Mouse (Mus musculus) heart, embryonic 11.5 days (tissue): ENCODE results near the gene Ppp4r4. TPM values are rescaled to one million over a fixed set of nuclear protein-coding genes. Genes with fewer than 3 reads are reported as not detected.
"Not testable (repeated sequence)": the region's sequence is repeated elsewhere in the genome, so short reads cannot be mapped to it uniquely, and the experiment has no call there.

Experiments
- ATAC-seq: fragments of 200-750 bp; cut with Nextera tagmentation; replicated peaks from 2 replicates; pipeline ENCODE4 v1.8.0; 2017; ENCODE audit warnings: moderate library complexity; ENCODE audit not compliant: insufficient number of reproducible peaks, low FRiP score, low TSS enrichment
- H3K27ac ChIP-seq: fragments of 300-500 bp; sonication (generic); 2 replicates; pipeline ENCODE4 v1.5.1; 2014; ENCODE audit warnings: mild to moderate bottlenecking, low read depth, low read length
- H3K27me3 ChIP-seq: fragments of 300-500 bp; sonication (generic); 2 replicates; pipeline ENCODE4 v1.6.1; 2014; ENCODE audit warnings: mild to moderate bottlenecking, low read length, mixed read lengths; ENCODE audit not compliant: control insufficient read depth, insufficient read depth
- H3K36me3 ChIP-seq: fragments of 300-500 bp; sonication (generic); 2 replicates; pipeline ENCODE4 v1.6.1; 2014; ENCODE audit warnings: mild to moderate bottlenecking, low read length, moderate library complexity, mixed read lengths; ENCODE audit not compliant: control insufficient read depth, insufficient read depth
- H3K4me1 ChIP-seq: fragments of 300-500 bp; sonication (generic); 2 replicates; pipeline ENCODE4 v1.6.1; 2014; ENCODE audit warnings: low read length; ENCODE audit not compliant: control insufficient read depth, insufficient read depth
- H3K4me2 ChIP-seq: fragments of 300-500 bp; sonication (generic); 2 replicates; pipeline ENCODE4 v1.6.1; 2014; ENCODE audit warnings: mild to moderate bottlenecking, moderate library complexity
- H3K4me3 ChIP-seq: fragments of 300-500 bp; sonication (generic); 2 replicates; pipeline ENCODE4 v1.5.1; 2014; ENCODE audit warnings: low read depth, low read length
- H3K9ac ChIP-seq: fragments of 300-500 bp; sonication (generic); 2 replicates; pipeline ENCODE4 v1.6.1; 2014; ENCODE audit warnings: mild to moderate bottlenecking, low read depth, low read length, moderate library complexity
- H3K9me3 ChIP-seq: fragments of 300-500 bp; sonication (generic); replicated peaks from 2 replicates; pipeline ENCODE4 v1.6.1; 2016; ENCODE audit warnings: low read length; ENCODE audit not compliant: control insufficient read depth
- WGBS: fragments of 180-500 bp; shearing (Covaris S2); extraction: QIAGEN DNeasy Blood & Tissue Kit; methylation state at CpG from one replicate; pipeline ENCODE4 v1.1.7; 2014; ENCODE audit not compliant: insufficient replicate concordance; 5-methylcytosine and 5-hydroxymethylcytosine counted together
- polyA plus RNA-seq: library from polyadenylated mRNA; unstranded; fragments of >200 nt; fragmentation: Nextera tagmentation; extraction: Ambion mirVana; gene quantifications from 2 replicates; pipeline ENCODE4 v1.2.1, GENCODE M21; 2014

The Ppp4r4 gene
- polyA plus RNA-seq, 1 experiment from 2014 or later, result 0.60 TPM

DNA sequence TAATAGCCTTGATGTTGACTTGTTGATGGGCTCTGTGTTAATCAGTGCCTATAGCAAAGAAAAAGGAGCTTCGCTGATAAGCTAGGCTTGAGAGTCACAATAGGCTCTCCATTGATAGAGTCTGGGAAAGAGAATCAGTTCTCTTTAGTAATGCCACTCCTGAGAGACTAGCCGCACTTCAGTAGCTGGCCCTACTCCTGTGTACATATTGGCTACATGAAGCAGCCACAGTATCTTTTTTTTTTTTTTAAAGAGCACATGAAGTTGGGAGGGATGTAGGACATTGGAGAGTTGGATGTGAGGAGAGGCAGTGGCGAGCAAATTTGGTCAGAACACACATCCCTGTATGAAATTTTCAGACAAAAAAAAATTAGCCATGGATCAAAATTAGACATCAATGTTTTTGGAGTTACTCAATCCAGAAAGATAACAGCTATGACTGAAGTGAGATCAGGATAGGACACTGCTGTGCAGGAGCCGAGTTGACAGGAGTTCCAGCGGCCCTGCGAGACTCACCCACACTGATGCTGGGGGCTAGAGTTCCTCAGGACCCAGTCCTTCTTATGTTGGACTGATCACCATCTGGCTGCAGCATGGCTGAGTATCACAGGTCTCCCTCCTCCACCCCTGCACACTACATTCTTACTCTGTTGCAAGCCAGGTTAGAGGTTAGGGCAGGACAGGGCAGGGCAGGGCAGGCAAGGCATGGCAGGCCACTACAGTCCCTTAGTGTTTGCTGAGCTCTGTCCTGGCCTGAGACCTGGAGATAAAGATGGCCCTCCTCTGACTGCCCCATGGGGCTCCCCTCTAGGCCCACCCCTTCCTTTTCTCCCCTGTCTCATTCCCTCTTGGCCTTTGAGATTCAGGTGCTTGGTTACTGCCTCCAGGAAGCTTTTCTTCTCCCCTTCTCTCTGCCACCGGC, 123.3 kb downstream of the Ppp4r4 start:
- Histone ChIP-seq H3K4me3 (no peak overlapping the region), H3K9ac (no peak overlapping the region), H3K4me2 (no peak overlapping the region), H3K4me1 (no peaks in the 10 kb centered on the region), H3K27me3 (no peaks in the 10 kb centered on the region), H3K27ac (no peak overlapping the region), H3K36me3 (no peaks in the 10 kb centered on the region), H3K9me3 (no peaks in the 10 kb centered on the region)
- 74% methylated on average over 7 of the region's 7 CpGs for WGBS
- no peak for ATAC-seq

DNA sequence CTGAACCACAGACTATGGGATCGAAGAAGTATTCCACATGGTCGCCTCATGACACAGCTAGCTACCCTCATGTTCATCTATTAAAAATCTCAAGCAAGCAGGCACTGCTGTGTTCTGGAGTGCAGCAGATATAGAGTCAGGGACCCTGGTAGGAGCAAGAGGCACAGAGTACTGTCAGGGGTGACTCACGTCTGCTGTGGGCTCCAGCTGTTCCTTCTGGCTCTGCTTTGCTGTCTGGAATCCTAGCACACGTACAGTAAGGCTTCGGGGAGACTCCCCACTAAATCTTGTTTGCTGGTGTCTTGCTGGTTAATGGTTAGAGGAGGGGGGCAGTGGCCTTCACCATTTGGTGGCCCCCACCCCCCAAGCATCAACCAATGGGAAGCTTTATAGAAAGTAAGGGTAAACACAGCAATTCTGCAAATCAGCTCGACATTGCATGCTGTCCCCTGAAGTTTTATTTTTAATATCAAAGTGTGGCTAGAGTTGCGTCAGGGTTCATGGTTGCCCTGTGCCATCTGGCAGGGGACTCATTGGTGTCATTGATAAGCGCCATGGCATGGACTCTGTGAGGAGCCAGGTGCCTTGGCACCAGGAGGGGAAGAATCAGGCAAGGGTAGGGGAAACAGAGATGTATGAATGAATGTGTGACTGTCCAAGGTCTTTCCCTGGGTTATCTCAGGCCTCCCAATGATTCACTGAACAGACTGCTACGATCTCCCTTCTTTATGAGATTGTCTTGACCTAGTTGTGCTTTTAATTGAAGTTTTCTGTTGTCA, 125.0 kb downstream of the Ppp4r4 start, which contains the start of gene Serpina6:
Serpina6 (minus strand) TSS at position 365 of the 779 bp plus-strand sequence.
- H3K4me3 ChIP-seq, result no peak within 1 kb of the TSS
- ATAC-seq, result no peak
- no peaks in the 10 kb centered on the region for H3K36me3 ChIP-seq
- H3K27ac ChIP-seq, result no peak within 1 kb of the TSS
- H3K27me3 ChIP-seq, result no peaks in the 10 kb centered on the region
- 70% methylated on average over 9 of the region's 9 CpGs for WGBS
- H3K4me2 ChIP-seq, result no peak within 1 kb of the TSS
- no peaks in the 10 kb centered on the region for H3K9me3 ChIP-seq
- no peaks in the 10 kb centered on the region for H3K4me1 ChIP-seq
- no peak within 1 kb of the TSS for H3K9ac ChIP-seq

DNA sequence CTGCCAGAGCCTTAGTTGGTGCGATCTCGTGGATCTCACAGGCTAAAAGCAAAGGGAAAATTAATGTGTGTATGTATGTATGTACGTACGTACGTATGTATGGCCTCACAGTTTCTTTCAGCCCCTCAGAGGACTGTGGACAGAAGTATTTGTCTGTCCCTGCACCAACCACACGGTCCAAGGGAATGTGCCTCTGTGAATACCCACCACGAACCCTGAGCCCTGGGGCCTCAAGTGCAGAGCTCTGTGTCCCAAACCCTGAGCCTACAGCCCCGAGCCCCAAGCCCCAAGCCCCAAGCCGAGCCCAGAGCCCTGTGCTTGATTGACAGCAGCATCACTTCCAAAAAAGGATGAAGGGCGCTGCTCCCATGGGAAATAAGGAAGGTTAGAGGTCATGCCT, 125.9 kb downstream of the Ppp4r4 start:
- no peaks in the 10 kb centered on the region for H3K4me1 ChIP-seq
- H3K27me3 ChIP-seq, result no peaks in the 10 kb centered on the region
- H3K4me2 ChIP-seq, result no peak overlapping the region
- H3K27ac ChIP-seq, result no peak overlapping the region
- H3K9me3 ChIP-seq, result no peaks in the 10 kb centered on the region
- no peak overlapping the region for H3K9ac ChIP-seq
- ATAC-seq, result no peak
- WGBS, result 74% methylated on average over 10 of the region's 10 CpGs
- H3K36me3 ChIP-seq, result no peaks in the 10 kb centered on the region
- H3K4me3 ChIP-seq, result no peak overlapping the region

DNA sequence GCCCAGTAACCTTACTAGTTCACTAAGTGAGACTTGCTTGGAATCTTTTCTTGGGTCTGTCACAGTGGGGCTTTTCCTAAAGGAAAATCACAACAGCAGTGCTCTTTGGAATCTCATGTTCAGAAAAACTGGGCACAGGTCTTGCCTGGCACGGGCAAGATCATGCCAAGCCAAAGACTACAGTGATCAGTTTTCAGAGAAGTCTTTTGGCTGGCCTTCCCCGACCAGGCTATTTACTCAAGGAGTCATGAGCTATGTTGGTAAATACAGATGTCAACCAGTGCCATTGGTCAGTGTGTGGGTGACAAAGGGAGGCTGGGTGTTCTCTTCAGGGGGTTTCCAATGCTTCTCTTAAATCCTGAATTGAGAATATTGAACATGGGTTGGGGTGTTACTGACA, 127.1 kb downstream of the Ppp4r4 start:
- WGBS, result 74% methylated on average over 2 of the region's 2 CpGs
- Histone ChIP-seq H3K27ac (no peak overlapping the region), H3K4me1 (no peaks in the 10 kb centered on the region), H3K27me3 (no peaks in the 10 kb centered on the region), H3K9ac (no peak overlapping the region), H3K36me3 (no peaks in the 10 kb centered on the region), H3K4me2 (no peak overlapping the region), H3K4me3 (no peak overlapping the region), H3K9me3 (no peaks in the 10 kb centered on the region)
- ATAC-seq, result no peak

DNA sequence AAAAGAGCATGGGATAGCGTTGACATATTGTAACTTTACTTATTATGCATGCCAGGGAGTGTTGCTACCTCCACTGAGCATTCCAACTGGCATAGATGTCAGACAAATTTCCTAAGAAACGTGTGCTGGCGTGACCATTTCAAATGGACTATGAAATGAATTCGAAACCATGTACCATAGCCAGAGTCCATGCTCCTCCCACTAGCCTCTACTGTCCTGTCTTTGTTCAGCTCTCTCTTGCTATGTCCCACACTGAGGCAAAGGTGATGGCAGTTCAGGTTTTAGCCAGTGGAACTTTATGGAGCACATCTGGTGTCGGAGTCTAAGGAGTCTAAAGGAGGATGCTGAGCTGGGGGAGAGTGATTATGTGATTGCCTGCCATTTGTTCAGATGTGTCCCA, 128.0 kb downstream of the Ppp4r4 start:
- 84% methylated on average over 5 of the region's 5 CpGs for WGBS
- ATAC-seq, result no peak
- Histone ChIP-seq H3K36me3 (no peaks in the 10 kb centered on the region), H3K9me3 (no peaks in the 10 kb centered on the region), H3K27me3 (no peaks in the 10 kb centered on the region), H3K27ac (no peak overlapping the region), H3K9ac (no peak overlapping the region), H3K4me1 (no peaks in the 10 kb centered on the region), H3K4me3 (no peak overlapping the region), H3K4me2 (no peak overlapping the region)

DNA sequence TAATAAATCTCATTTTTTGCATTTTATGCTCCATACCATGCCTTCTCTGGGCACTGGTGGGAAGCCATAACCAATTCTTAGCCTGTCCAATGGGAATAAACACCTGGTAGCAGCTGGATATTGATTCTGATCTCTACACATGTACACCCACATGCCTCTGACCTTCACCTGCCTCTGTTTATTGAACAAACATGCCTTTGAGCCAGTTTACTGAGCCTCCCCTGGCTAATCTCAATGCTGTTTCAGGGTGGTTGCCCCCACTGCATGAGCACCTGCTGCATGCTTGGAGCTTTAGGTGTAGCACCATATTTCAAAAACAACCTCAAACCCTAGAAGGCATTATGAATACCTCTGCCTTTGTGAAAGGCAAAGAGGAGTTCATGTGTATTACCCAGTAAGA, 130.0 kb downstream of the Ppp4r4 start:
- not testable (repeated sequence) for ATAC-seq, H3K27me3 ChIP-seq, H3K36me3 ChIP-seq, H3K9me3 ChIP-seq, H3K27ac ChIP-seq, H3K9ac ChIP-seq, H3K4me2 ChIP-seq, H3K4me1 ChIP-seq, H3K4me3 ChIP-seq

Other genes with a start within 250 kb of the Ppp4r4 start
- not detected in 2 replicates for gene Fam181a, start 221.3 kb upstream of the Ppp4r4 start, polyA plus RNA-seq
- gene Asb2, start 176.3 kb upstream of the Ppp4r4 start, polyA plus RNA-seq, result 225 and 236 TPM in 2 replicates
- 20.1 and 24.3 TPM in 2 replicates for gene Otub2, start 143.6 kb upstream of the Ppp4r4 start, polyA plus RNA-seq
- 0.52 and 0.53 TPM in 2 replicates for gene 9330161L09Rik, start 124.5 kb upstream of the Ppp4r4 start, polyA plus RNA-seq
- 72.5 and 74.2 TPM in 2 replicates for gene Ddx24, start 106.5 kb upstream of the Ppp4r4 start, polyA plus RNA-seq
- 11.5 and 12.1 TPM in 2 replicates for gene Ifi27, start 98.1 kb upstream of the Ppp4r4 start, polyA plus RNA-seq
- gene Ifi27l2a, start 88.6 kb upstream of the Ppp4r4 start, polyA plus RNA-seq, result 0.92 and 1.8 TPM in 2 replicates
- not detected in 2 replicates for gene Ifi27l2b, start 75.1 kb upstream of the Ppp4r4 start, polyA plus RNA-seq
- gene Serpina10, start 99.2 kb downstream of the Ppp4r4 start, polyA plus RNA-seq, result 0.21 TPM in 1 of 2 replicates, not detected in the other
- gene Serpina6, start 124.9 kb downstream of the Ppp4r4 start, polyA plus RNA-seq, result 3.3 and 18.3 TPM in 2 replicates
- not detected in 2 replicates for gene Serpina16, start 143.9 kb downstream of the Ppp4r4 start, polyA plus RNA-seq
- not detected in 2 replicates for gene Serpina1f, start 163.2 kb downstream of the Ppp4r4 start, polyA plus RNA-seq
- gene Serpina1d, start 241.3 kb downstream of the Ppp4r4 start, polyA plus RNA-seq, result 0.80 TPM in 1 of 2 replicates, not detected in the other